24 mouse cellular contexts compared by ENCODE assay signal in the genomic region with DNA sequence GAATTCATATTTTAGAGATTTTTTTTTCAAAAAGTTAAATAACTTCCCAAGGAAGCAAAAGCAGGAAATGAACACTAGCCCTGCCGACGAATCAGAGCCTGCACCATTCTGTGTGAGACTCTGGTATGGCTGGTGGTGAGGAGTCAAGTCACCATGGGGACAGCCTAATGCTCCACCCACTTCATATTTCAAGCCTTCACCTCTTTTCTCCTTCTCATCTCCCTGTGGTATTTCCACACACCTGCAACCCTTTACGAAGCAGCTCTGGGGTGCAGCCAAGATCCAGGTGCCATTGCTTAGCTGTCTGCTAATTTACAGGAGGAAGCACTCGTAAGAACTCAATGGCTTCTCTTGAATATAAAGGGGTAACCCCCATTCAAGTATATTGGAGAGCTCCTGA. TPM values are rescaled to one million over a fixed set of nuclear protein-coding genes. Genes with fewer than 3 reads are reported as not detected.
A peak's percentile ranks its signal among the peaks of the same experiment; 100 is the strongest.
DNase-seq lines count a peak whose midpoint lies in the region; ATAC-seq and TF ChIP-seq lines count a peak whose summit lies in the region.
"Had no signal": no experiment of that assay in that cellular context is flagged by ENCODE, and none has a peak within 500 bp of the region (broad histone marks: within the 10 kb centered on the region; RNA-seq: fewer than 3 reads in every experiment).

No protein-coding gene starts in this region.

- no peak for DNase-seq in limb, embryonic 14.5 days (ENCODE audit: low spot score)
- no peak for DNase-seq in limb, embryonic 10.5 days (ENCODE audit: low spot score)
- no peak for DNase-seq in lung, adult 2 months
- peak; percentile 75 for DNase-seq in lung, postnatal 0 days (ENCODE audit: low spot score)
- no peak for DNase-seq in lung, postnatal 25 days (ENCODE audit: low spot score)
- DNase-seq in lung, postnatal 10 days, result peak; percentile 8
- no peak for DNase-seq in lung, postnatal 36 days
- DNase-seq: adrenal gland, adult 2 months; adrenal gland, adult 8-10 months; adrenal gland, postnatal 10 days; adrenal gland, postnatal 14 days; adrenal gland, postnatal 25 days; adrenal gland, postnatal 36 days; B cell, adult 2 months; cerebellum, adult 11 months; cerebellum, adult 11-12 months had no signal

- no peak for TF ChIP-seq CTCF in lung, adult 2 months (IDR thresholded peaks at IDR 0.05; ENCODE audit: insufficient read depth, low read length)
- TF ChIP-seq CTCF in lung, postnatal 0 days (IDR thresholded peaks at IDR 0.05), result no peak

- TF ChIP-seq POLR2A in limb, embryonic 14.5 days (IDR thresholded peaks at IDR 0.05; ENCODE audit: borderline replicate concordance, extremely low read depth, insufficient read depth, insufficient read length), result no peak
- no peak for TF ChIP-seq POLR2A in lung, adult 2 months (IDR thresholded peaks at IDR 0.05; ENCODE audit: borderline replicate concordance, extremely low read depth, low read depth, low read length)

- no peak overlapping the region for H3K27ac ChIP-seq in limb, embryonic 14.5 days (replicated peaks; ENCODE audit: low read depth, low read length)
- no peak overlapping the region for H3K27ac ChIP-seq in limb, embryonic 10.5 days
- no peak overlapping the region for H3K27ac ChIP-seq in lung, embryonic 16.5 days (ENCODE audit: low read length)
- H3K27ac ChIP-seq in lung, postnatal 0 days (ENCODE audit: low read length), result no peak overlapping the region

- H3K4me2 ChIP-seq in limb, embryonic 14.5 days (replicated peaks; ENCODE audit: low read depth, low read length, severe bottlenecking), result no peak overlapping the region
- no peak overlapping the region for H3K4me2 ChIP-seq in lung, embryonic 16.5 days (ENCODE audit: low read depth, low read length)
- no peak overlapping the region for H3K4me2 ChIP-seq in lung, postnatal 0 days (replicated peaks; ENCODE audit: low read depth, low read length)

- TF ChIP-seq EP300 in lung, postnatal 0 days (IDR thresholded peaks at IDR 0.05), result peak; percentile 20; the same call in 1 of the 2 replicates

- WGBS in limb, embryonic 14.5 days, result 66% methylated on average over 4 of the region's 4 CpGs
- WGBS in limb, embryonic 10.5 days, result 95% methylated on average over 4 of the region's 4 CpGs
- 54% methylated on average over 4 of the region's 4 CpGs for WGBS in lung, embryonic 16.5 days
- WGBS in lung, adult 2 months, result 65% methylated on average over 4 of the region's 4 CpGs
- WGBS in lung, postnatal 0 days, result 36% methylated on average over 4 of the region's 4 CpGs

- no peaks in the 10 kb centered on the region for H3K27me3 ChIP-seq in limb, embryonic 14.5 days (ENCODE audit: control insufficient read depth, insufficient read depth, low read length)
- no peaks in the 10 kb centered on the region for H3K27me3 ChIP-seq in limb, embryonic 10.5 days (ENCODE audit: low read depth, poor library complexity, severe bottlenecking)
- H3K27me3 ChIP-seq in lung, embryonic 16.5 days (ENCODE audit: control insufficient read depth, insufficient read depth, low read depth, low read length), result no peaks in the 10 kb centered on the region
- H3K27me3 ChIP-seq in lung, postnatal 0 days (replicated peaks; ENCODE audit: insufficient read depth, low read length), result no peaks in the 10 kb centered on the region
- H3K27me3 ChIP-seq: CH12.LX, Patski had no signal

- no peak overlapping the region for H3K4me3 ChIP-seq in limb, embryonic 14.5 days (replicated peaks; ENCODE audit: low read length)
- no peak overlapping the region for H3K4me3 ChIP-seq in limb, embryonic 10.5 days
- H3K4me3 ChIP-seq in lung, embryonic 16.5 days (ENCODE audit: low read length), result no peak overlapping the region
- H3K4me3 ChIP-seq in lung, adult 2 months (replicated peaks; ENCODE audit: extremely low read depth, low read depth, low read length), result no peak overlapping the region
- no peak overlapping the region for H3K4me3 ChIP-seq in lung, postnatal 0 days (ENCODE audit: low read depth, low read length)

- no peaks in the 10 kb centered on the region for H3K36me3 ChIP-seq in limb, embryonic 14.5 days (ENCODE audit: control insufficient read depth, insufficient read depth, low read length)
- no peaks in the 10 kb centered on the region for H3K36me3 ChIP-seq in limb, embryonic 10.5 days
- H3K36me3 ChIP-seq in lung, embryonic 16.5 days (ENCODE audit: control insufficient read depth, insufficient read depth, low read length), result no peaks in the 10 kb centered on the region
- no peaks in the 10 kb centered on the region for H3K36me3 ChIP-seq in lung, postnatal 0 days (ENCODE audit: insufficient read depth, low read length)
- H3K36me3 ChIP-seq: G1E had no signal

- H3K4me1 ChIP-seq in limb, embryonic 14.5 days (ENCODE audit: control insufficient read depth, insufficient read depth, low read length), result no peaks in the 10 kb centered on the region
- H3K4me1 ChIP-seq in limb, embryonic 10.5 days, result no peaks in the 10 kb centered on the region
- H3K4me1 ChIP-seq in lung, embryonic 16.5 days (replicated peaks; ENCODE audit: control insufficient read depth, insufficient read depth, low read length), result no peaks in the 10 kb centered on the region; the same call in 1 of the 2 replicates
- no peaks in the 10 kb centered on the region for H3K4me1 ChIP-seq in lung, adult 2 months (ENCODE audit: control insufficient read depth, insufficient read depth, low read length)
- no peaks in the 10 kb centered on the region for H3K4me1 ChIP-seq in lung, postnatal 0 days (ENCODE audit: insufficient read depth, low read depth, low read length)

- no peaks in the 10 kb centered on the region for H3K9me3 ChIP-seq in limb, embryonic 14.5 days (ENCODE audit: control insufficient read depth, low read length)
- H3K9me3 ChIP-seq in limb, embryonic 10.5 days (replicated peaks), result no peaks in the 10 kb centered on the region
- H3K9me3 ChIP-seq in lung, embryonic 16.5 days (ENCODE audit: control insufficient read depth, low read length), result no peaks in the 10 kb centered on the region
- H3K9me3 ChIP-seq in lung, postnatal 0 days (ENCODE audit: low read length), result no peaks in the 10 kb centered on the region

- no peak overlapping the region for H3K9ac ChIP-seq in limb, embryonic 14.5 days (ENCODE audit: low read depth, low read length, severe bottlenecking)
- H3K9ac ChIP-seq in lung, embryonic 16.5 days (ENCODE audit: low read length), result no peak overlapping the region
- H3K9ac ChIP-seq in lung, postnatal 0 days (replicated peaks; ENCODE audit: low read depth), result no peak overlapping the region

- ATAC-seq in limb, embryonic 14.5 days (ENCODE audit: low FRiP score, low read depth), result 0 out of 2 replicates have a peak, but pooled peaks have one; percentile 19
- peak; percentile 60; the same call in 1 of the 2 replicates for ATAC-seq in lung, embryonic 16.5 days (ENCODE audit: low read depth)
- ATAC-seq in lung, postnatal 0 days, result peak; percentile 89
- ATAC-seq: activated CD4-positive, CD25-positive, alpha-beta regulatory T cell, adult 4 months; CD4-positive, CD25-positive, alpha-beta regulatory T cell, adult 4 months; Patski had no signal

RNA-seq across cellular contexts. Expression of a gene that starts 2.7 kb away (rescaled TPM):
- not detected in 2 replicates for polyA plus RNA-seq in limb, embryonic 14.5 days (2012; rRNA removed)
- not detected in 2 replicates for polyA plus RNA-seq in limb, embryonic 14.5 days (2014; fragmentation: Nextera tagmentation; extraction: Ambion mirVana)
- not detected in 2 replicates for polyA plus RNA-seq in limb, embryonic 10.5 days (2016; fragmentation: Nextera tagmentation; extraction: Ambion mirVana)
- 0.10 TPM in 1 of 2 replicates, not detected in the other for polyA plus RNA-seq in lung, embryonic 16.5 days (2015; fragmentation: Nextera tagmentation; extraction: Ambion mirVana)
- polyA plus RNA-seq in lung, adult 2 months (2012; rRNA removed), result 0.11 TPM in 1 of 2 replicates, not detected in the other
- 0.05 and 0.12 TPM in 2 replicates for polyA plus RNA-seq in lung, postnatal 0 days (2015; fragmentation: Nextera tagmentation; extraction: Ambion mirVana)
- polyA plus RNA-seq: activated CD4-positive, CD25-positive, alpha-beta regulatory T cell, adult 4 months; adrenal gland, adult 2 months; brain, embryonic 14.5 days; C2C12; CD4-positive, CD25-positive, alpha-beta regulatory T cell, adult 4 months; G1E had no signal

RNA-seq across cellular contexts. Expression of a gene that starts 16.3 kb away (rescaled TPM):
- polyA plus RNA-seq in limb, embryonic 14.5 days (2012; rRNA removed), result 0.01 TPM in 2 replicates
- not detected in 2 replicates for polyA plus RNA-seq in limb, embryonic 14.5 days (2014; fragmentation: Nextera tagmentation; extraction: Ambion mirVana)
- 0.03 TPM in 1 of 2 replicates, not detected in the other for polyA plus RNA-seq in limb, embryonic 10.5 days (2016; fragmentation: Nextera tagmentation; extraction: Ambion mirVana)
- polyA plus RNA-seq in lung, embryonic 16.5 days (2015; fragmentation: Nextera tagmentation; extraction: Ambion mirVana), result 0.03 and 0.39 TPM in 2 replicates
- polyA plus RNA-seq in lung, adult 2 months (2012; rRNA removed), result 0.16 and 0.19 TPM in 2 replicates
- 0.15 and 0.25 TPM in 2 replicates for polyA plus RNA-seq in lung, postnatal 0 days (2015; fragmentation: Nextera tagmentation; extraction: Ambion mirVana)
- polyA plus RNA-seq: C2C12, G1E, Patski had no signal

RNA-seq across cellular contexts. Expression of a gene that starts 22.0 kb away (rescaled TPM):
- 1.1 and 1.4 TPM in 2 replicates for polyA plus RNA-seq in limb, embryonic 14.5 days (2012; rRNA removed)
- polyA plus RNA-seq in limb, embryonic 14.5 days (2014; fragmentation: Nextera tagmentation; extraction: Ambion mirVana), result 0.98 and 2.2 TPM in 2 replicates
- polyA plus RNA-seq in limb, embryonic 10.5 days (2016; fragmentation: Nextera tagmentation; extraction: Ambion mirVana), result 0.24 and 0.34 TPM in 2 replicates
- polyA plus RNA-seq in lung, embryonic 16.5 days (2015; fragmentation: Nextera tagmentation; extraction: Ambion mirVana), result 1.4 and 1.9 TPM in 2 replicates
- polyA plus RNA-seq in lung, adult 2 months (2012; rRNA removed), result 7.4 and 9.7 TPM in 2 replicates
- polyA plus RNA-seq in lung, postnatal 0 days (2015; fragmentation: Nextera tagmentation; extraction: Ambion mirVana), result 13.2 and 13.6 TPM in 2 replicates
- polyA plus RNA-seq: G1E had no signal

RNA-seq across cellular contexts. Expression of a gene that starts 49.1 kb away (rescaled TPM):
- 0.04 TPM in 1 of 2 replicates, not detected in the other for polyA plus RNA-seq in limb, embryonic 14.5 days (2012; rRNA removed)
- polyA plus RNA-seq in limb, embryonic 14.5 days (2014; fragmentation: Nextera tagmentation; extraction: Ambion mirVana), result not detected in 2 replicates
- polyA plus RNA-seq in limb, embryonic 10.5 days (2016; fragmentation: Nextera tagmentation; extraction: Ambion mirVana), result not detected in 2 replicates
- 0.16 and 0.73 TPM in 2 replicates for polyA plus RNA-seq in lung, embryonic 16.5 days (2015; fragmentation: Nextera tagmentation; extraction: Ambion mirVana)
- polyA plus RNA-seq in lung, adult 2 months (2012; rRNA removed), result 0.05 and 0.29 TPM in 2 replicates
- not detected in 2 replicates for polyA plus RNA-seq in lung, postnatal 0 days (2015; fragmentation: Nextera tagmentation; extraction: Ambion mirVana)
- polyA plus RNA-seq: activated CD4-positive, CD25-positive, alpha-beta regulatory T cell, adult 4 months; adrenal gland, adult 2 months; brain, embryonic 14.5 days; C2C12; CD4-positive, CD25-positive, alpha-beta regulatory T cell, adult 4 months; G1E; Patski had no signal

Comparison
In these comparisons a context has a peak if more than half of its experiments do, and no peak if none do; other contexts are left out.
1. DNase-seq: peak in lung, postnatal 0 days (single experiment) and lung, postnatal 10 days (single experiment); none in limb, embryonic 14.5 days (single experiment), limb, embryonic 10.5 days (single experiment), lung, adult 2 months (single experiment), lung, postnatal 25 days (single experiment) and lung, postnatal 36 days (single experiment).
2. ATAC-seq: peak in every context shown above with its lines; median percentile 89 in lung, postnatal 0 days; 60 in lung, embryonic 16.5 days; 19 in limb, embryonic 14.5 days.